Mouse (Mus musculus) mouse trophoblast stem cell (cell line): Measurements from ENCODE around the gene Cltrn.

Experiments
- in situ Hi-C, 2 experiments: fragments of 300-500 bp; cut with MseI, MboI; formaldehyde crosslinking; loops; 2 replicates in 1 of 2; 3 replicates in 1 of 2; pipeline ENCODE4 v1.15.1; 2025

Cltrn gene

DNA sequence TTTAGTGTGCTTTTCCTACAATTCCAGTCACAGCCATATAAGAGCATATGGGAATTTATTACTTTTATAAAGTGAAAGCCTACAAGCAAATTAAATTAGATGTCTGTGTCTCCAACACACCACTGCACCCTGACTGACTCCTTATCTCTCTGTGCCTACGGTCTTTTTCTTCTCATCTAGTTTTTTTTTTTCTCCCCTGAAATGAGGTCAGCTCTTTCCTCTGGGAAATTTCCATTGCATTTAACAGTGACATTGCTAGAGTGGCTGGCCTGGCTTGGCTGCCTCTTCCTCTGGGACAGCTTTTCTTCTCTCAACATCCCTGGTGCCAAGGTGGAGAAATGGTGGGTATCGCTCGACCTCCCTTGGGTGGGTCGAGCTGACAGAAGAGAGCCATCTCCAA, at the start of gene Cltrn:
TSS of gene Cltrn (plus strand) at position 249 of the 400 bp plus-strand sequence.
- in situ Hi-C loops: no loop called here

DNA sequence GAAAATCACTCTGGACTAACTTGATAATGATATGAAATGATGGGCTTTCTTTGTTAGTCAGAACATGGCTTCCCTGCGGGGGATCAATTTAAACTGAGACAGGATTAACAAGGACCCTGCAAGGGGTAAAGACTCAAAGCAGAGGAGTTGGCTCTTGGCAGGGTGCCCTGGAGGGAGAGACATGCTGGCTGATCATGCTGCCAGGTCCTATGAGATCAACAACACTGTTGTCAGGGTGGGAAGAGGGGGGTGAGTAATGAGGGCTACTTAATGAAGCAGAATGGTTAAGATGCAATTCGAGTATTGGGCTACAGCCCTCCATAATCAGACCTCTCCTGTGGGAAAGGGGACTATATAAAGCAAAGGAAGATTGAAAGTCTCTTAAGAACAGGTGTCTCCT, 49.7 kb upstream of the Cltrn start:
- in situ Hi-C loops: no loop called here

DNA sequence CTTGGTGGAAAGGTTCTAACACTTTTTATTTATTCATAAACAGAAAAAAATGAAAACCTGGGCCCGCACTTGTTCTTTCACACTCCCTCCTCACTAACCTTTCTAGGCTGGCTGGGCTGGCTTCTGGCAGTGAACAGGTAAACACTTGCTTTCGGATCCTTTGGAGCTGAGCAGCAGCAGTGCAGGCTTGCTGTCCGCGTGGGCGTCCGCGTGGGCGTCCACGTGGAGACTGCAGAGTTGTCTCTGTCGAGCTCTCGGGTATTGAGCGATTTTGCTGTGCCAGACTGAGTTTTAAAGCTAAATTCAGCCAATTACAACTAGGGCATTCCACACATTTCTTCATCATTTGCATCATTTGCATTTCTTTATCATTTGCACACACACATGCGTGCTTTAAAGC, 46.6 kb upstream of the Cltrn start:
- in situ Hi-C loops: no loop called here

DNA sequence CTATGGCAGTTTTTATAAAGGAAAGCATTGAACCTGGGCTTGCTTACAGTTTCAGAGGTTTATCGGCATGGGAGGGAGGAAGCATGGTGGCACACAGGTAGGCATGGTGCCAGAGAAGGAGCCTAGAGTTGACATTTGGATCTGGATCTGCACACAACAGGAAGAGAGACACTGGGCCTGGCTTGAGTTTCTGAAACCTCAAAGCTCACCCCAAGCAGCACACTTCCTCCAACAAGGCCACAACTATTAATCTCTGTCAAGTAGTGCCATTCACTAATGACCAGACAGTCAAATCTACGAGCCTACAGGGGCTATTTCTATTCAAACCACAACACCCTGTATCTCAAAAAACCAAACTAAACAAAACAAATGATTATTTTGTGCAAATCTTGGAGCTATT, 41.9 kb upstream of the Cltrn start:
- in situ Hi-C loops: no loop called here

DNA sequence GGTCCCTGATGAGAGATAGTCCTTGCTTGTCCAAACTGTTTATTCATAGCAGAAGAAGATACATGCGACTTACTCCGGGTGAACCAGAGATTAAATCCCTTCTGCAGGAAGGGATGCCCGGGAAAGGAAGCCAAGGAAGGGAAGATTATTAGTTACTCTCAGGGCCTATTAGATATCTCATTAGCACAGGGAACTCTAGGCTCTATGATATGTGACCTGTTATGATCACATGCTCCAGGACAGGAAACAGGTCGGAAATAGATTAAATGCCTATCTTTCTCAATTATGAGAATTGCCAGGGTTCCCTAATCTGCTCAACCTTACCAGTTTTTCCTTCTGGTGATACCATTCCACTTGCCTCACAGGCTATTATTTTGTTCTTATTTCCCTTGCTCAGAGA, 32.9 kb upstream of the Cltrn start:
- in situ Hi-C loops: no loop called here

DNA sequence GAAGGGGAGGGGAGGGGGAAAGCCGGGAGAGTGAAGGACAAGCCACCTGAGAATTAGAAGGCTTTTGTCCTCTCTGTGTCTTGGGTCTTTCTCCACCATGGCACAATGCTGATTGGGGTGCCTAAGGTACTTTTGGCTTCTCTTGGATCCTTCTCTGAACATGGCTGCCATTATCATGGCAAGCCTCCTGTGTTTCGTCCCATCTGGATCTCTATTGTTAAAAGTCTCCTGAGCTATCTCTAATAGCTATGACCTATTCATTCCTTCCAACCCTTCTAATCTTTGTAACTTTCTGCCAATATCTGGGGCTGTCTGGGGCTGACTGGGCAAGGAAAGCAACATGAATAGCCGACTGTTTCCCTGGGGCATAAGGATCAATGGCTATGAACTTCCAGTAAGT, 30.1 kb upstream of the Cltrn start:
- in situ Hi-C loops: no loop called here

DNA sequence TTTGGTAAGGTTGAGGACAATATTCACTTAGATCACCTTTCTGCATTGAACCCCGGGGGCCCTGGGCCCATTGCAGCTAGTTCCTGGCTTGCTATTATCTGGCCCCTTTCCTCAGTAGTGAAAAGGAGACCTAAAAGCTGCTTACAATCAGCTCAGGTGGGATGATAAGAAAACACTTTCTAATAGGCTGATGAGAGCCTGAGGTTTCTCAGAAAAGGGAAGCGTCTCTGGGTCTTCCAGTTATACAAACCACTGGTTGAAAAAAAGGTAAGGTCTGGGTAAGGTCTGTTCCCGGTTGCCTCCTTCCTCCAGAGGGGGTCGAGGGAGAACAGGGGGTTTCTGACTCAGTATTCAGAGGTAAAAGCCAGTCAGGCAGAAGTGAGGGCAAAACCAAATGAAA, 29.6 kb upstream of the Cltrn start:
- in situ Hi-C loops: no loop called here

DNA sequence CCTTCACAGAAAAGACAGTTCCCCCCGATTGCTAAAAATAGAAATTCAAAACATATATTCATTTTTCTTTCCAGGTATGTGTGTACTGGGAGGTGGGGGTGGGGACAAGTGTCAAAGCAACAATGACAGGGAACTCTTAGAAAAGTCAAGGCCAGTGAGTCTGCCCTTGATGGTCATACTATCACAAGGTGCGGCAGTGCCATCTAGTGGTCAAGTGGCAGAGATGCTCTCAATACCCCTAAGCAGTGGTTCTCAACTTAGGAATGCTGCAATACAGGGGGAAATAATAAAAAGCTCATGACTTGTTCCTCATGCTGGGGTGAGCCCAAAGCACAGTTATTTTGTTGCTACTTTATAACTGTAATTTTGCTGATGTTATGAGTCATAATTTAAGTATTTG, 22.4 kb upstream of the Cltrn start:
- in situ Hi-C loops: no loop called here

DNA sequence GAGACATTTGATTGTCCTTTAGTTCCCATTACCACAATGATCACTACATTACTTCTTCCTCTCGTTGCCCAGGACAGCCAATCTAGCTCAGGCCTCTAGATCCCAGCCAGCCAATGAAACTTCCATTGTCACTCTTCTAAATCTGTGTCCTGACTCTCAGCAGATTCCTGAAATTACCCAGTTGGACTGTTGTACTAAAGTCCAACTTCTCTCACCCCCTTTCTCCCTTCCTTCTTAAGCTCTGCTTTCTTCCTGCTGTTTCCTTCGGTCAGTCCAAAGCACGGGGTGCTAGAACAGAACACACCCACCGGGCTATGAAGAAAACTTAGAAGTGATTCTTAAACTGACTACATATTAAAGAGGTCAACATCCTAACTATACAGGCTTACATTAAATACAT, 19.7 kb upstream of the Cltrn start:
- in situ Hi-C loops: no loop called here

DNA sequence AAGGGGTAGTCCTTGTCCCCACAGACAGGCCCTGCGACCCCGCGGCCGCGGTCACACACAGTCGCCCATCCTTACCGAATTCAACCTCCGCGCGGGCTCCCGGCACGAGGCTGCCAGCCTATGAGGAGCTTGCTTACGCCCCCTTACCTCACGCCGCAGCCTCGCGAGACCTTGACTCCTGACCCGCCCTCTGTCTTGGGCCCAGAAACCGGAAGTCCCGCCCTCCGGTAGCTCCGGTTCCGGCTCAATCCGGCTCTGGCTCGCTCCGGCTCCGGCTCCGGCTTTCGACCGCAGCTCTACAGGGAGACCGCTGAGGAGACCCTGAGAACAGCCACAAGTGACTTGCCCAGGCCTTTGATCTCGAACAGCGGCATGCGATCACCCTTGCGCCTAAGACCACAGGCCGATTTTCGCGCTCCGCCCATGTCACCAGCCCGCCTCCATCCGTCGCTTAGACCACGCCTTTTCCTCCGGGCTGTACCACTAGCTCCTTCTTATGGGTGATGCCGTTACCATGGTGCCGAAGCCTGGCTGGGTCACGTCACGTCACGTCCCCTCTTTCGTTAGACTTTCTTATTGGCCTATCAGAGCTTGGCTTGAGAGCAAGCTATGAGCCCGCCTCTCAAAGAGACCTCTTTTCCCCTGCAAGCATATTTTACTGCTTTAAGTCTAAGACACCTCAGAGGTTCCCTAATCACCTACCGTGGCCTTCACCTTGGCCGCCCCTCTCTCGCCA, 12.4 kb upstream of the Cltrn start, which contains the start of gene Siah1b:
TSS of gene Siah1b (minus strand) at position 454 of the 736 bp plus-strand sequence.
- in situ Hi-C loops: no loop called here

DNA sequence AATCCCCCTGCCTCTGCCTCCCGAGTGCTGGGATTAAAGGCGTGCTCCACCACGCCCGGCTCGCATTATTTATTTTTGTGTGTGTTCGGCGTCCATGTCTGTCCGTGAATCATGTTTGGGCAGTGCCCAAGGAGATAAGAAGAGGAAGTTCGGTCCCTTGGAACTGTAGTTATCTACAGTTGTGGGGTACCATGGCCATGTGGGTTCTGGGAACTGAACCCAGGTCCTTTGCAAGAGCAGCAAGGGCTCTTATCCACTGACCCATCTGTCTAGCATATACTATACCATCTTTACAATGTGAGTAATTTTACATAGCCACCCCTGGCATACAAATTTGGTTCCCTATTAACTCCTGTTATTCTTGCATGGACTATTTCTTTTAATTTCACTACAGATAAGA, 6.6 kb upstream of the Cltrn start:
- in situ Hi-C loops: no loop called here

DNA sequence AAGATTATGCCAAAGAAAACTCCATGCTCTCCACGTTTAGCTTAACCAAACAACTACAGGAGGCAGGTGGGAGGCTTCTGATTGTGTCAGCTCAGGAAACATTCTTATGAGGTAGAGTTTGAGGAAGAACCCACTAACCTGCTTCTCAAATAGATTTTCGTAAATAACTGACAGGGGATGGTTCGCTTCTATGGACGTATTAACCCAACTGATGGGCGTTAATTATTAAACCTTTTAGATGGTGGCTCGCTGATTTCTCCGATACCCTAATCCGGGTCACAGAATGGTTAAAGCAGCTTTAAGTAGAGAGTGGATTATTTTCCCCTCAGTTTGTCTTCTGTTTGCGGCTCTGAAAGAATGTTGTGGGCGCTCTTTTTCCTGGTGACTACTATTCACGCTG, 1.3 kb downstream of the Cltrn start:
- in situ Hi-C loops: no loop called here

DNA sequence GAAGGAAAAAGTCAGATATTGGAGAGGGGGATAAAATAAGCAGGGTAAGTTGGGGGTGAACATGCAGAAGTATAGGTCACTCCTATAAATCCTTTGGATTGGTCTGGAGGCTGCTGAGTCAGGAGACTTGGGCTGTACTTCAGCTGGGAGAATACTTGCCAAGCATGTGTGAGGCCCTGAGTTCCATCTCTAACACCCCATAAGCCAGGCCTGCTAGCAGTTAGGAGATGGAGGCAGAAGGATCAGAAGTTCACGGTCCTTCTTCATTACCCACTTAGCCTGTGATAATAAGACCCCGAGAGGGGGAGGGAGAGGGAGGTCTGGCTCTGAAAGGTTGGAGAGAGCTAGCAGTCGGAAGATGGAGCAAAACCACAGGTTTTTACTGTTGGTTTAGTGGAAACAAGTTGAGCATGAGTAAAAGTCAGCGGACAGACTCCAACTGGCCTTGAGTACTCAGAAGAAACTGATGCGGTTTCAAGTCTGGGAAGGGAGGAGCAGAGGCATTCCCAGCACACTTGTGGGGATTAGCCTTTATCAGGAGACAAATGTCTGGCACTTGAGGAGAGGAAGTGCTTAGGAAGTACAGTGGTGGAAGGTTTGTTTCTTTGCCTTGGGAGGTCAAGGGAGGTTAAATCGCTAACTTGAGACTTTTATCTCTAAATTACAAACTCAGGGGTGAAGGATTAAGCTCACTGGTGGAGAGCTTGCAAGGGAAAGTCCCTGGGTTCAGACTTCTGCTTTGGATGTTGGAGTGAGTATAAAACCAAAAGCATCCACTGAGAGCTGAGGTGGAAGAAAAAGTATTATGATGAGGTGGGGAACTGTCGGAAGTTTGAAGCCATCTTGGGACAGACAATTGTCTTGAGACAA, 3.9 kb downstream of the Cltrn start:
- in situ Hi-C loops: no loop called here

DNA sequence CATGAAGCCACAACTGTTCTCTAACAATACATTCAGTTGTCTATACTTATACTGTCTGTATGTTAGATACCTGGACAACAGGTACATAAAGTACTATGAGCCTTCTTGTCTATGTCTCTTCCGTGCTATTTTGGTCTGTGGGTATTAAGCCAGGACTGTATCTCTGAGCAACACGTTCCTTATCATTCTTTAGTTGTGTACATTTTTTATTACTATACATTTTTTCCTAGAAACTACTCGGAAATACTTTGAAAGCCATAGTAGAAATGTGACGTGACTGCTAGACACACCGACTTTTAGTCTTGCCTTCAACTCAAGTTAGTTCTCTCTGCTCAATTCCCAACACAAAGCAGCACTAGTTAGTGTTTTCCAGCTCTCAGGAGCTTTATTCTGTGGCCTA, 4.8 kb downstream of the Cltrn start:
- in situ Hi-C loops: no loop called here

DNA sequence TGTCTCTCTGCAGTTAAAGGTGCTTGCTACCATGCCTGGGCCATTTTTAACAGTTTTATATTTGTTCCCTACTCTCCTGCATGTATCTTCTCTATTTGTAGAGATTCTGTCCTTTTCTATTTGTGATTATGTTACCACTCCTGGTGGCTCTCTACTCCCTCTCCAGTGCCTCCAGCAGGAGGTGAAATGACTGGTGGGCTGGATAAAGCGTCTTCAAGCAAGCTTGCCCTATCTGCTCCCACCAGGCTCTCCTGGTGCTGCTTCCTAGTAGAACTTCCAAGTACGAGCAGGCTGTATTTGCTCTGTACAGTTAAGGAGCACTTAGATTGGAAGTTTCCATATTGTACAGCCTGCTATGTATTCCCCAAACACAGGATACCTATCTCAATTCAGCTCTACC, 7.2 kb downstream of the Cltrn start:
- in situ Hi-C loops: no loop called here

DNA sequence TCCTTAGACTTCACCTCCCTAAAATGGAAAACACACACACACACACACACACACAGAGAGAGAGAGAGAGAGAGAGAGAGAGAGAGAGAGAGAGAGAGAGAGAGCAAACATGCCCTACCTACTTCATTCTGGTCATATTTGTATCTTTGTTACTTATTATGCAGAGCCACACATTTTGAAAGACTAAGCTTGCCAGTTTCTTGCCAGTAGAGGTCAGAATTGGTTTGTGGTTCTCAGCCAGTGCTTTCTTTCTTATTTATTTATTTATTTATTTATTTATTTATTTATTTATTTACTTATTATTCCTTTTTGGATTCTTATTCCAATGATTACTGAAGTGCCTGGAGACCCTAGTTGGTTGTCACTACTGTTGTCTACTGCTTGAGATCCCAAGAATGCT, 12.9 kb downstream of the Cltrn start:
- in situ Hi-C loops: no loop called here

DNA sequence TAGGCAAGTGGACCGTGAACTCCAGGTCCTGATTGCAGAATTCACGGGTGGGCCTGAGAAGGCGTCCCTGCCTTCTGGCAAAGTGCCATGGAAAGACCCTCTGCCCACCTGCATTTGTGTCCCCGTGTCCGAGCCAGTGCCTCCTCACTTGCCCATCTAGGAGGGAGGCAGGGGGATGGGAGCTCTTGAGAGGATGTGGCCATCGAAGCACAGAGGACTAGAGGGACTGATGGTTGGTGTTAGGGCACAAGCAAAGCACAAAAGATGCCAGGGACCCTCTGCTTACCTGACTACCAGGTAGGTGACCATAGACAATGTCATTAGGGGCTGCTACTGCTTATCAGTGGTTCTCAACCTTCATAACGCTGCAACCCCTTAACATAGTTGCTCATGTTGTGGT, 13.6 kb downstream of the Cltrn start:
- in situ Hi-C loops: no loop called here

DNA sequence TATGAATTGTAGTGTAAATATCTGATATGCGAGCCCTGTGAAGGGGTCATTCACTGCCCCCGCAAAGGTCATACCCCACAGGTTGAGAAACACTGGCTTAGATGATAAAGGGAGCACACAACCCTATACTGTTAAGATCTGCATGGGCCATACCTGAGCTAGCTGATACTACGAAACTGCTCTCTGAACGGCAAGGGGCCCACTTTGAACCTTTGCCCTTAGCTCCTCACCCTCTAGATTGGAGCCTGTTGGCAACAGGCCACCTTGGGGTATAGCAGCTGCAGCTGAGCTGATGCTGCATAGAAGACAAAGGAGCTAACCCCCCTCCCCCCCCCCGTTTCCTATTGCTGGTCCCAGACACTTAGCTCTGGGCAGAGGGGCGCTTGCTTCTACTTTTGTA, 14.0 kb downstream of the Cltrn start:
- in situ Hi-C loops: no loop called here

DNA sequence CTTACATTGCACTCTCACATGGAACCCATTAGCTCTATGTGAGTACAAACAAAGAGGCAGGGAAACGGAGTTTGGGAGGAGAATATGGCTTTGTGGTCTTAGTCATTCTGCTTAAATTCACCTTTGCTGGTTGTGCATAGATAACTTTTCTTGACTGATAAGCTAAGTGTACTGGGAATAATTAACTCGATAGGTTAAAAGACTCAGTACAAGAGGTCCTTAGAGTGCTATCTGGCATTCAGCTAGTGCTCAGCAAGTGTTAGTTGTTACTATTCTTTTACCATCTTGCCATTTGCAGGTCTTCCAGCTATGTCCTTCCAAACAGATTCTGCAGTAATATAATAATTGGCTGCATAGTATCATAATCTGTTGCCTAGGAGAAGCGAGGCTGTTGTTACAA, 22.5 kb downstream of the Cltrn start:
- in situ Hi-C loops: no loop called here

DNA sequence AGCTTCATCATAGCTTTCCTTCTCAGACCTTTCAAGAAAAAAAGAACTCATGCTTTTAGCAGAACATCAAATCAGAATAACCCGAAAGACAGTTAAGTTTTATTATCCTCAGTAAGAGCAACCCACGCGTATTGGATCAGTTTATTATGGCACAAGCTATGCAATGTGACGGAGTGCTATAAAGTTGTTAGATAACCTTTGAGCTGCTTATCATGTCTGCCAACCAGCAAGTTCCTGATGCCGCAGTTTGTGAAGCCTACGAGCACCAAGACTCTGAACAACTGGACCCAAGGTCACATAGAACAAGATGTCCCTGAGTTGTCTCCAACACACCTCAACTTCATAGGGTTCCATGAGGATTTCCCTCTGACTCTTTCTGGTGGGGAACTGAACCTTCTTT, 25.1 kb downstream of the Cltrn start:
- in situ Hi-C loops: no loop called here

DNA sequence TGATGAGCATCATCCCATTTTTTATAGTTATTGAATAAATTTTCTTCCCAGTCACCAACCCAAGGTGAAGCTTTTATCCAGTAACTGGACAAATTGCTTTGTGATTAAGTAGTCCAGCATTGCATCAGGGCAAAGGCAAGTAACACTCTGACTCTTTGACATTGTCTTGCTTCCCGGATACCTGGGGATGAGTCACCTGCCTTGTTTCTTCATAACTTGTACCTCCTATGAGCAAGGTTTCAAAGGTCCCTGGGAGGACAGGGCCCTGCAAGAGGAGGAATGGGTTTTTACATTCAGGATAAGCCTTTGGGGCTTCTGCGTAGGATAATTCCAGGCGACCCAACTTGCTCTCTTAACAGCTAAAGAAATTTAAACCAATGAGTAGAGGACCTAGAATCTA, 35.3 kb downstream of the Cltrn start:
- in situ Hi-C loops: no loop called here

DNA sequence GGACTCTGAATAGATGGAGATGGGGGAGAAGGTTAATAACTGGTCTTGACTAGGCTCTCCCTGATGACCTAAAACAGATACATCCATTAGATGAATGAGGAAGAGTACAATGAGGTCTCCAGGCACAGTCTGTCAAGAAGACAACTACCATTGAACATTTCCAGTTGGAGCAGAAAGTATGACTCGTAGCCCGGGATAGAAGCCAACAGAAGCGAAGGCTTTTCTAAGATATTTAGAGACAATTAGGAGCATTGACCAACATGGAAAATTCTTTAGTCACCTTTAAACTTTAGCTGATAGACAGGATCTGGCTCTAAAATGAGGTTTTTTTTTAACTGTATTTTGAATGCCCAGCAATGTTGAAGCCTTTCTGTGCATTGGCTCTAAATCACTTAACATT, 44.9 kb downstream of the Cltrn start:
- in situ Hi-C loops: no loop called here

DNA sequence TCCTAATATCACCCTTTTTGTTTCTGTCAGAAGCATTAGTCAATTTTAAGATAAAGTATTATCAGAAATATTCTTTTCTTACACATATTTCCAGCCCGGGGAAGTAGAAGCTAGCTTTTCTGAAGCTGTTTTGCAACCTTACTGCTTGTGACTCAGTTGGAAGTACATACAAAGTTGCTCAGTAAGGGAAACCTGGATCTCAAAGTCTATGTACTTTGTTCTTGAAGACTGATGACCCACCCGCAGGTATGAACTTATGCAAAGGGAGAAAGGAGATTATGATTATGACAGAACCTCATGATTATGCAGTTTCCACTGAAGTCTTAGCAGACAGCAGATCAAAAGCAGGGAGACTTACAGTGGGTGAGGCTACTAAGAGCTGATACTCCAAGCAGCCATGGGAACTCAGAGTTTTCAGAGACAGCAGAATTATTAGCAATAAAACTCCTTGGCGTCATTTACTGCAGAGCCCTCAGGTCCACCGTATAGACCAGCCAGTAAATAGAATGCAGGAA, 46.7 kb downstream of the Cltrn start:
- in situ Hi-C loops: no loop called here
